Mouse (Mus musculus) lung, postnatal 25 days (tissue): Measurements from ENCODE around the gene Chrm3.

Source experiments
- DNase-seq: peaks from one replicate; pipeline ENCODE4 v3.0.0; 2022; ENCODE audit warnings: low spot score

The Chrm3 gene

GRCm38 (mm10) chr13:10068927-10069580 is 291.6 kb downstream of the Chrm3 start:
- DNase-seq = no peak

GRCm38 (mm10) chr13:10066829-10067618 is 293.6 kb downstream of the Chrm3 start:
- DNase-seq = peak; percentile 56

GRCm38 (mm10) chr13:10065776-10066175 is 294.9 kb downstream of the Chrm3 start:
- DNase-seq = peak; percentile 29

- no peak for DNase-seq
Measured at GRCm38 (mm10) chr13:10062681-10063080, 298.0 kb downstream of the Chrm3 start.

- no peak for DNase-seq
Measured at GRCm38 (mm10) chr13:10058993-10059392, 301.7 kb downstream of the Chrm3 start.

GRCm38 (mm10) chr13:10057644-10058198 is 302.9 kb downstream of the Chrm3 start:
- DNase-seq = peak; percentile 20

GRCm38 (mm10) chr13:10054086-10054485 is 306.6 kb downstream of the Chrm3 start:
- DNase-seq = no peak

GRCm38 (mm10) chr13:10053301-10053889 is 307.3 kb downstream of the Chrm3 start:
- no peak for DNase-seq

GRCm38 (mm10) chr13:10045651-10046350 is 314.8 kb downstream of the Chrm3 start:
- DNase-seq = peak; percentile 37

GRCm38 (mm10) chr13:10044084-10044483 is 316.6 kb downstream of the Chrm3 start:
- no peak for DNase-seq

- no peak for DNase-seq
Measured at GRCm38 (mm10) chr13:10033570-10034399, 326.9 kb downstream of the Chrm3 start.

GRCm38 (mm10) chr13:10031547-10031946 is 329.1 kb downstream of the Chrm3 start:
- DNase-seq = peak; percentile 7

- no peak for DNase-seq
Measured at GRCm38 (mm10) chr13:10029944-10030343, 330.7 kb downstream of the Chrm3 start.

GRCm38 (mm10) chr13:10025134-10025533 is 335.5 kb downstream of the Chrm3 start:
- no peak for DNase-seq

GRCm38 (mm10) chr13:10023112-10023511 is 337.5 kb downstream of the Chrm3 start:
- no peak for DNase-seq

- no peak for DNase-seq
Measured at GRCm38 (mm10) chr13:10019252-10019651, 341.4 kb downstream of the Chrm3 start.

GRCm38 (mm10) chr13:10002916-10003315 is 357.7 kb downstream of the Chrm3 start:
- DNase-seq = no peak

- DNase-seq = no peak
Measured at GRCm38 (mm10) chr13:9997664-9998328, 362.9 kb downstream of the Chrm3 start.

- DNase-seq = no peak
Measured at GRCm38 (mm10) chr13:9995852-9996251, 364.8 kb downstream of the Chrm3 start.

- DNase-seq = no peak
Measured at GRCm38 (mm10) chr13:9993571-9993970, 367.1 kb downstream of the Chrm3 start.

- no peak for DNase-seq
Measured at GRCm38 (mm10) chr13:9992640-9993039, 368.0 kb downstream of the Chrm3 start.
